Mouse (Mus musculus) gastrocnemius, postnatal 36 days (tissue): ENCODE data around the gene Nacc1. TPM values are rescaled to one million over a fixed set of nuclear protein-coding genes. Genes with fewer than 3 reads are reported as not detected.
"Not testable (repeated sequence)": the region's sequence is repeated elsewhere in the genome, so short reads cannot be mapped to it uniquely, and the experiment has no call there.

Source experiments
- DNase-seq, 2 experiments: peaks; one replicate each; pipeline ENCODE4 v3.0.0; 2022
- intact Hi-C: fragments of 180-260 bp; cut with DNase I; formaldehyde crosslinking; loops from one replicate; pipeline ENCODE4 v1.15.1; 2025
- total RNA-seq, 2 experiments: library from RNA; stranded (reverse); gene quantifications; 2 replicates each; pipeline ENCODE4 v1.2.3; 2021

The Nacc1 gene
- total RNA-seq, 2 experiments from 2014 or later: 18.1 to 20.1 TPM

GRCm38 (mm10) chr8:84630145-84630544 lies 57.5 kb downstream of the Nacc1 start:
- DNase-seq: no peak
- intact Hi-C loops: no loop called here

- DNase-seq: no peak
- intact Hi-C loops: no loop called here
These were observed 58.1 kb downstream of the Nacc1 start for GRCm38 (mm10) chr8:84629586-84629985.

DNA sequence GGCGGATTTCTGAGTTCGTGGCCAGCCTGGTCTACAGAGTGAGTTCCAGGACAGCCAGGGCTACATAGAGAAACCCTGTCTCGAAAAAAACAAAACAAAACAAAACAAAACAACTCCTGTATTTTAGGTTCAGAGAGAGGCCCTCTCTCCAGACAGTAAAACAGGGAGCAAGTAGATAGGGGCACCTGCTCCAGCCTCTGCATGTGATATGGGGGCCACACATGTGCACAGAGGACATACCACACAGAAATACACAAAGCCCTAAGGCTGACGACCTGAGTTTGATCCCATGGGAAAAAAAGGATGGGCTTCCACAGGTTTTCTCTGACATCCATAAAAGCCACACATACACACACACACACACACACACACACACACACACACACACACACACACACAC lies 64.2 kb downstream of the Nacc1 start:
- DNase-seq, intact Hi-C loops: not testable (repeated sequence)

DNA sequence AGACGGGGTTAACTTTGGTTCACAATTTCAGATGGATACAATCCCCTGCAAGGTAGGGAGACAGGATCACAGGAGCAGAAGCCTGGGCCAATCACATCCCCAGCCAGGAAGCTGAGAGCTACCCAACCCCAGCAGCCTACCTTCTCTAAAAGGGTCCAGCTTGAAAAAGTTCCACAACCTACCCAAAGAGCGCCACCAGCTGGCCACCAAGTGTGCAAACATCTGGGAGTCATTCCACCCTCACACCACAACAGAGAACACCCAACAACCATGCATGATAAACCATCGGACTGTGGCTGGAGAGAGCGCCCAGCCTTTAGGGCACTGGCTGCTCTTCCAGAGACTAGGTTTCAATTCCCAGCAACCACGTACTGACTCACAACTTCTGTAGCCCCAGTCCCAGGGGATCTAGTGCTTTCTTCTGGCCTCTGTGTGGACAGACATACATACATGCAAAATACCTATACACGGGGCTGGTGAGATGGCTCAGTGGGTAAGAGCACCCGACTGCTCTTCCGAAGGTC lies 66.5 kb downstream of the Nacc1 start:
- DNase-seq: no peak
- intact Hi-C loops: no loop called here

Other genes with a start within 250 kb of the Nacc1 start
- gene Ier2, start 25.0 kb downstream of the Nacc1 start, total RNA-seq: 1 to 10 TPM; 5.6 to 9.3 TPM
- gene Trmt1, start 1.6 kb downstream of the Nacc1 start, total RNA-seq: 10 to 100 TPM; 39.8 to 43.3 TPM
- gene Lyl1, start 13.6 kb upstream of the Nacc1 start, total RNA-seq: 1 to 10 TPM in 1 of 2 experiments, under 1 TPM in 1; 0.96 to 1.4 TPM
- gene G430095P16Rik, start 35.1 kb upstream of the Nacc1 start, total RNA-seq: 1 to 10 TPM in 1 of 2 experiments, not detected in 1; 1.0 TPM
- gene Nfix, start 112.5 kb upstream of the Nacc1 start, total RNA-seq: 100 to 1,000 TPM; 433 to 510 TPM
- 1 to 10 TPM; 8.3 to 9.9 TPM for gene Dand5, start 135.0 kb upstream of the Nacc1 start, total RNA-seq
- gene Gadd45gip1, start 143.7 kb upstream of the Nacc1 start, total RNA-seq: 10 to 100 TPM; 17.7 to 23.0 TPM
- 100 to 1,000 TPM; 136 to 151 TPM for gene Rad23a, start 152.8 kb upstream of the Nacc1 start, total RNA-seq
- gene Calr, start 159.1 kb upstream of the Nacc1 start, total RNA-seq: 100 to 1,000 TPM; 153 to 159 TPM
- 10 to 100 TPM; 22.1 to 26.2 TPM for gene Farsa, start 169.1 kb upstream of the Nacc1 start, total RNA-seq
- gene Syce2, start 184.2 kb upstream of the Nacc1 start, total RNA-seq: 1 to 10 TPM in 1 of 2 experiments, under 1 TPM in 1; 0.71 to 1.4 TPM
- gene Gcdh, start 206.1 kb upstream of the Nacc1 start, total RNA-seq: 10 to 100 TPM; 25.5 to 45.9 TPM
- gene Klf1, start 214.1 kb upstream of the Nacc1 start, total RNA-seq: not detected
- 1 to 10 TPM; 3.7 to 5.1 TPM for gene Dnase2a, start 220.7 kb upstream of the Nacc1 start, total RNA-seq
- not detected for gene Mast1, start 249.5 kb upstream of the Nacc1 start, total RNA-seq